Mouse (Mus musculus) small intestine, adult 2 months (tissue): Measurements from ENCODE around the gene Ppm1k.

Experiments
- CTCF ChIP-seq: fragments of 200-500 bp; IDR thresholded peaks from 2 replicates; pipeline ENCODE4 v1.5.1; 2012; ENCODE audit warnings: low read depth, mild to moderate bottlenecking, control low read depth, inconsistent platforms, low read length, moderate library complexity, mixed read lengths; ENCODE audit not compliant: insufficient replicate concordance, insufficient read length; ENCODE audit errors: extremely low read depth
- POLR2A ChIP-seq: fragments of 200-500 bp; IDR thresholded peaks from 2 replicates; pipeline ENCODE4 v1.6.1; 2012; ENCODE audit warnings: low read depth, mild to moderate bottlenecking, control low read depth, inconsistent platforms, low read length, moderate library complexity

DNA sequence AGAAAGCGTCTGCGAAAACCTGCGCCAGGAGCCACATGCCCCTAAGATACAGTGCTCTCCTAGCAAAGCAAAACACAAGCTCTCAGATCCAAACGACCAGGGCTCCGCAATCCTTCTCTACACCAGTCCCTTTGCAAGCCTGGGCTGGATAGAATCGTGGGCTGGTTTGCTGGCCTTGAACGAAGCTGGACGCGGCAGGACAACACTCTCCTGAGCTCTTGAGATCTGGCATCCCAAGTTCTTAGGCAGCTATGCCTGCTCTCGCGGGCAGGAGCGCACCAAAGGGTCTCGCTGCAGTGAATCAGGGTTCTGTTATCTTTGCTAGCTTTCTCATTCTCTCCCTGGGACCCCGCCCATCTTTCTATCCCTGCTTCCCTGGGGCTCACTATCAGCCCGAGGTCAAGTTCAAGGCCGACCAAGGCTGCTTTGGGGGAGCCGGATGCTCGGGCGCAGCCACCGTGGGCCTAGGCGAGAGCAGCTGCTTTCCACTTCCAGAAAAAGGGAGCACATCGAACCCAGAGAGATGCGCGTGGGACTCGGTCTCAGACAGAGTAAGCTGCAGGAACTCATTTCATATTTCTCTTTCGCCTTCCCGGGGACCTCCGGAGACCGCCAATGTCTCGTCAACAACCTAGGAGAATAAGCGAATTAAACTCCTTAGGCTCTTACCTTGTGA is 519 bp downstream of the Ppm1k start:
- peak; percentile 8; the same call in 1 of the 2 replicates for TF ChIP-seq CTCF
- TF ChIP-seq POLR2A: peak; percentile 14; the same call in 1 of the 2 replicates
